Mouse (Mus musculus) olfactory bulb, adult 2 months (tissue): Measurements from ENCODE around the gene Gm5901.

Source experiments
- CTCF ChIP-seq: fragments of 200-500 bp; IDR thresholded peaks from 2 replicates; pipeline ENCODE4 v1.5.1; 2012; ENCODE audit warnings: low read depth, mild to moderate bottlenecking, low read length, moderate library complexity; ENCODE audit not compliant: insufficient read depth
- POLR2A ChIP-seq: fragments of 200-500 bp; IDR thresholded peaks from 2 replicates; pipeline ENCODE4 v1.6.1; 2012; ENCODE audit warnings: mild to moderate bottlenecking, low read depth, low read length, moderate library complexity; ENCODE audit not compliant: insufficient read depth

DNA sequence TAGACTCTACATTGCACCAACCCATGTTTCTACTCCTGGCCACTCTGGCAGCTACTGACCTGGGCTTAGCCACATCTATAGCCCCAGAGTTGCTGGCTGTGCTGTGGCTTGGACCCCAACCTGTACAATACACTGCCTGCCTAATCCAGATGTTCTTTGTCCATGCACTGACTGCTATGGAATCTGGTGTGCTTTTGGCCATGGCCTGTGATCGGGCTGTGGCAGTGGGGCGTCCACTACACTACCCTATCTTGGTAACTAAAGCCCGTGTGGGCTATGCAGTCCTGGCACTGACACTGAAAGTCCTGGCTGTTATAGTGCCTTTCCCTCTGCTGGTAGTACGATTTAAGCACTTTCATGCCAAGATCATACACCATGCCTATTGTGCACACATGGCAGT lies 6.3 kb upstream of the Gm5901 start:
- TF ChIP-seq POLR2A (no peak), CTCF (no peak)
